Mouse (Mus musculus): ENCODE measurements around the gene Isg20l2. TPM values are rescaled to one million over a fixed set of nuclear protein-coding genes. Genes with fewer than 3 reads are reported as not detected.

The Isg20l2 gene
- polyA plus RNA-seq, 1 experiment from 2014 or later: 25.0 TPM

DNA sequence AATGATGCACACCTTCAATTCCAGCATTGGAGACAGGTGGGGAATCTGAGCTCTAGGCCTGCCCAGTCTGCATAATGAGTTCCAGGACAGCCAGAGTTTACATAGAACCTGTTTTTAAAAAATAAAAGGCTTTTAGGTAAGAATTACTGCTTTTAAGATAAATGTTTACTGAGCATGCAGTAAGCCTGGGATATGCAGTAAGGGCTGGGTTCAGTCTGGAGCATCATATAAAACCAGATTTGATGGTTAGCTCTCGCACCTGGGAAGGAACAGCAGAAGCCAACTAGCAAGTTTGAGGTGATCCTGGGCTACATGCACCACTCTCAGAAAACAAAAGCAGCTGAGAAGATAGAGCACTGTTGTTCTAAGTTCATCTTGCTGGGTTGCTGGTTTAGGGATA is 11.6 kb upstream of the Isg20l2 start:
- Histone ChIP-seq H3K9me3 (replicated peaks; ENCODE audit: control insufficient read depth, low read length) (no peaks in the 10 kb centered on the region), H3K27ac (ENCODE audit: low read depth, low read length) (no peak overlapping the region), H3K4me2 (peak overlapping the region; percentile 81), H3K4me3 (ENCODE audit: low read depth, low read length) (no peak overlapping the region), H3K36me3 (ENCODE audit: control insufficient read depth, insufficient read depth, low read length) (peaks cover 37% of the 10 kb centered on the region), H3K9ac (ENCODE audit: low read depth, low read length) (no peak overlapping the region), H3K4me1 (ENCODE audit: control insufficient read depth, insufficient read depth, low read length) (no peaks in the 10 kb centered on the region), H3K27me3 (ENCODE audit: control insufficient read depth, insufficient read depth, low read length) (no peaks in the 10 kb centered on the region)
- WGBS (ENCODE audit: insufficient replicate concordance): 89% methylated on average over 1 of the region's 1 CpGs
- ATAC-seq (replicated peaks; ENCODE audit: insufficient number of reproducible peaks, low FRiP score, low TSS enrichment): no peak

DNA sequence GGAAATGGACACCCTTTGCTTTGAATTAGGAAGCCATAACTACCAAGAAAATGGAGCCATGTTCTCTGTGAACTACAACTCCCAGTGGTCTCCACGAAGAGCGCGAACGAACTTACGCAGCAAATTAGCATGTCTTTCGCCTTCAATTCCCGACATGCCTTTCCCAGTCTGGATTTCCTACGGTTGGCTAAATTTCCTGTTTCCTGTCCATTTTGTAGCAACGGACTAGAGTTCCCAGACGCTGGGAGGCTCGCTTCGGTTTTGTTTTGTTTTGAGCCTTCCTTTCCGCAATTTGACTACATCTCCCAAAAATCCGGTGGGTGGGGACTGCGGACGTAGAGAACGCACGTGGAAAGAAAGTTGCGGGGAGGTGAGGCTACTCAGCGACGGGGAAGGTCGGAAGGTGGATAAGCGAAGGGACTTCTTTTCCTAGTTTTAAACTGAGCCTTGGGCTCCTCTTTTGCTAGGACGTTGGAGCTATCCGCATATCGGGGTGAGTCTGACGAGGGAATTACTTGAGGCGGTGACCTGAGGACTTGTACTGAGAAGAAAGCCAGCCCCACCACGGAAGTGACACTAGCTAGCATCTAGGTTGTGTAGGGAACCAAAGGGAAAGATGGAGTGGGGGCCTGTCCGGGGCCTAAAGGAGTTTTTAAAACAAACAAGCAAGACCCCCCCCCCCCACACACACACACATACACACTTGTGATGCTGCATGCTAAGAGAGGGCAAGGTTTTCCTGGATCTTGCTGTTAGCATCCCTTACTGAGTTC is 10.6 kb upstream of the Isg20l2 start, which contains the start of gene Mrpl24:
TSS of gene Mrpl24 (plus strand) at position 171 of the 773 bp plus-strand sequence.
- Histone ChIP-seq H3K4me1 (ENCODE audit: control insufficient read depth, insufficient read depth, low read length) (no peaks in the 10 kb centered on the region), H3K4me3 (ENCODE audit: low read depth, low read length) (peak within 1 kb of the TSS; percentile 69), H3K27ac (ENCODE audit: low read depth, low read length) (peak within 1 kb of the TSS; percentile 84), H3K36me3 (ENCODE audit: control insufficient read depth, insufficient read depth, low read length) (peaks cover 38% of the 10 kb centered on the region), H3K27me3 (ENCODE audit: control insufficient read depth, insufficient read depth, low read length) (no peaks in the 10 kb centered on the region), H3K4me2 (peak within 1 kb of the TSS; percentile 81), H3K9ac (ENCODE audit: low read depth, low read length) (peak within 1 kb of the TSS; percentile 89), H3K9me3 (replicated peaks; ENCODE audit: control insufficient read depth, low read length) (no peaks in the 10 kb centered on the region)
- under 1% methylated on average over 30 of the region's 30 CpGs for WGBS (ENCODE audit: insufficient replicate concordance)
- peak; percentile 71 for ATAC-seq (replicated peaks; ENCODE audit: insufficient number of reproducible peaks, low FRiP score, low TSS enrichment)

DNA sequence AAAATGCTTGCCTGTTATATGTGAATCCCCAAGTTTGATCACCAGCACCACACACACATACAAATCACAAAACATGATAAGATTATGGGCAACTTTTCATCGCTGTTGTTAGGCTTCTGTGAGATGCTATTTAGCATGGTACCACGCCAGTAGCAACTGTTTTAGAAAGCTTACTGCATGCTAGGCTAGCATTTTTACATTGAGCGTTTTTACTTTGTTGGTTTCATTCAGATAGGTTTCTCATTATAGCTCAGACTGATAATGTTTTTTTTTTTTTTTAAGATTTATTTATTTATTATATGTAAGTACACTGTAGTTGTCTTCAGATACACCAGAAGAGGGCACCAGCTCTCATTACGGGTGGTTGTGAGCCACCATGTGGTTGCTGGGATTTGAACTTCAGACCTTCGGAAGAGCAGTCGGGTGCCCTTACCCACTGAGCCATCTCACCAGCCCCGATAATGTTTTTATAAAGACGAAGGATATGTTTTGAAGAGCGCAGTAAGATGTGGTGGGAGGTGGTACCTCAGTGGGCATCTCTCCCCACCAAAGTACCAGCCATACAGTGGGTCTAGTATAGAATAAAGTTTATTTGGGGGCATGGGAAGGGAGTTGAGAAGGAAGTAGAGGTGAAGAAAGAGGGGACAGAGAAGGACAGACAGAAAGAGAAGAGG is 9.7 kb upstream of the Isg20l2 start:
- Histone ChIP-seq H3K27me3 (ENCODE audit: control insufficient read depth, insufficient read depth, low read length) (no peaks in the 10 kb centered on the region), H3K4me1 (ENCODE audit: control insufficient read depth, insufficient read depth, low read length) (no peaks in the 10 kb centered on the region), H3K9ac (ENCODE audit: low read depth, low read length) (no peak overlapping the region; the same call in 1 of the 2 replicates), H3K27ac (ENCODE audit: low read depth, low read length) (no peak overlapping the region), H3K4me3 (ENCODE audit: low read depth, low read length) (peak overlapping the region; percentile 69), H3K4me2 (peak overlapping the region; percentile 81), H3K9me3 (replicated peaks; ENCODE audit: control insufficient read depth, low read length) (no peaks in the 10 kb centered on the region), H3K36me3 (ENCODE audit: control insufficient read depth, insufficient read depth, low read length) (peaks cover 33% of the 10 kb centered on the region)
- 58% methylated on average over 9 of the region's 9 CpGs for WGBS (ENCODE audit: insufficient replicate concordance)
- ATAC-seq (replicated peaks; ENCODE audit: insufficient number of reproducible peaks, low FRiP score, low TSS enrichment): no peak

DNA sequence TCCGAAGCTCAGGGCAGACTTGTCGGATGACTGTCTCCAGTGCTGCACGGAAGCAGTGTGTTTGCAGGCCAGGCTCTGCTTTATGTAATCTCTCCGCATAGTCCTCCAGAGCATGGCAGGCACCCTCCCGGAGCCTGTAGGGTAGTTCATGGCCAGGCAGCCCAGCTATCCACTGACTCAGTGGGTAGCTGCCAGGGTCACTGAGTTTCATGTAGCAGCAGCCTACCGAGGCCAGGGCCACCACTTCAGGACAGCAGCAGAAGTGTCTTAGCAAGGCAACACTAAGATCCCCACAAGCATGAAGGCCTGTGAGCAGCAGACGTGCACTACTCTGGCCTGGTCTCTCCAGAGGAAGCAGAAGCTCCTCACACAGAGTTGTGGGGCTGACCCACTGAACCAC is 5.1 kb upstream of the Isg20l2 start:
- no peak overlapping the region for H3K4me2 ChIP-seq
- 79% methylated on average over 7 of the region's 7 CpGs for WGBS (ENCODE audit: insufficient replicate concordance)
- no peak for ATAC-seq (replicated peaks; ENCODE audit: insufficient number of reproducible peaks, low FRiP score, low TSS enrichment)
- no peak overlapping the region for H3K9ac ChIP-seq (ENCODE audit: low read depth, low read length)
- peaks cover 6% of the 10 kb centered on the region; the same call in 1 of the 2 replicates for H3K4me1 ChIP-seq (ENCODE audit: control insufficient read depth, insufficient read depth, low read length)
- H3K4me3 ChIP-seq (ENCODE audit: low read depth, low read length): no peak overlapping the region
- no peak overlapping the region for H3K27ac ChIP-seq (ENCODE audit: low read depth, low read length)
- no peaks in the 10 kb centered on the region for H3K9me3 ChIP-seq (replicated peaks; ENCODE audit: control insufficient read depth, low read length)
- H3K27me3 ChIP-seq (ENCODE audit: control insufficient read depth, insufficient read depth, low read length): no peaks in the 10 kb centered on the region
- peaks cover 39% of the 10 kb centered on the region for H3K36me3 ChIP-seq (ENCODE audit: control insufficient read depth, insufficient read depth, low read length)

GRCm38 (mm10) chr3:87927452-87927851 is 2.7 kb upstream of the Isg20l2 start:
- no peaks in the 10 kb centered on the region for H3K9me3 ChIP-seq (replicated peaks; ENCODE audit: control insufficient read depth, low read length)
- H3K9ac ChIP-seq (ENCODE audit: low read depth, low read length): no peak overlapping the region
- peaks cover 13% of the 10 kb centered on the region for H3K4me1 ChIP-seq (ENCODE audit: control insufficient read depth, insufficient read depth, low read length)
- WGBS (ENCODE audit: insufficient replicate concordance): 85% methylated on average over 5 of the region's 5 CpGs
- no peak overlapping the region for H3K4me2 ChIP-seq
- H3K27me3 ChIP-seq (ENCODE audit: control insufficient read depth, insufficient read depth, low read length): no peaks in the 10 kb centered on the region
- ATAC-seq (replicated peaks; ENCODE audit: insufficient number of reproducible peaks, low FRiP score, low TSS enrichment): no peak
- peaks cover 37% of the 10 kb centered on the region for H3K36me3 ChIP-seq (ENCODE audit: control insufficient read depth, insufficient read depth, low read length)
- no peak overlapping the region for H3K4me3 ChIP-seq (ENCODE audit: low read depth, low read length)
- H3K27ac ChIP-seq (ENCODE audit: low read depth, low read length): no peak overlapping the region

DNA sequence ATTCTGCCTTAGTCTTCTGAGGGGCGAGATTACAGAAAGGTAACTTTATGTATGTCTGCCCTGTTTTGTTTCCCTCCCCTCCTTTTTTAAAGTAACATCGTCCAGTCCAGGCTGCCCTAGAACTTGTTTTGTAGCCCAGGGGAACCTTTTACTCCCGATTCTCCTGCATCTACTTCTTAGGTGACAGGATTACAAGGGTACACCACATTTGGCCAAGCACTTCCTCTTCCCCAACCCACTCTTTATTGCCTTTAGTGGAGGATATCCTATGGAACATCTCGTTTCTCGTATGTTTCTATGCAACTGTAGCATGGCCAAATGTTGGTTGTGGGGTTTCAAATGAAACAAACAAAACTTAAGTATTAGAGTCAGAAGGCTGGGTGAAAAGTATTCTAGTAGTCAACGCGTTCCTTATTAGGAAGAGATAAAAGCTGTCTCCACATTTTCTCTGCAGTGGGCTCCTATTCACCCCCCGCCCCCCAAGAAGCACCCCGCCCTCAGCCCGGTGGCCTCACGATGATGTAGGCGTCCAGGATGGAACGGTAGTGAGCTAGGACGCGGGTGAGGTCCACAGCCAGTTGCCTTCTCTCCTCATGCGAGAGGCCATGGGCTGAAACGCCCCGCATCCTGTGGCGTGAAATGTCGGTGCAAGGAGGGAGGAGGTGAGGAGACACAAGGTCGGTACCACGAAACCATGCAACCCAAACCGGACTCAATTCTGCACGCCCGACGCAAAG is 605 bp upstream of the Isg20l2 start:
- peak; percentile 23 for ATAC-seq (replicated peaks; ENCODE audit: insufficient number of reproducible peaks, low FRiP score, low TSS enrichment)

DNA sequence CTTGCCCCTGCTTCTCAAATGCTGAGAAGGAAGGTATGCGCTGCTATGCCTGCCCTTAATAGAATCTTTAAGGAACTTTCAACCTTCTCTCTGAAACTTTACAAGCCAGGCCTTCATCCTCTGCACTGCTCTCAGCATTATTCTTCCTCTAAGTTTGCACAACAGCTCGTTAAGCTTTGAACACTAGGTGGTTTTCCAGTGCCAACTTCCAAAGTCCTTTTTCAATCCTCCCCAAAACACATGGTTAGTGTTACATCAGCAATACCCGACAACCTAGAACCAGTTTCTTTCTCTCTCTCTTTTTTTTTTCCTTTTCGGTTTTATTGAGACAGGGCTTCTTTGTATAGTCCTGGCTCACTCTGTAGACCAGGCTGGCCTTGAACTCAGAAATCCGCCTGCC is 3.9 kb downstream of the Isg20l2 start:
- no peak for ATAC-seq (replicated peaks; ENCODE audit: insufficient number of reproducible peaks, low FRiP score, low TSS enrichment)
- H3K27me3 ChIP-seq (ENCODE audit: control insufficient read depth, insufficient read depth, low read length): no peaks in the 10 kb centered on the region
- no peak overlapping the region for H3K4me3 ChIP-seq (ENCODE audit: low read depth, low read length)
- peaks cover 12% of the 10 kb centered on the region for H3K4me1 ChIP-seq (ENCODE audit: control insufficient read depth, insufficient read depth, low read length)
- H3K4me2 ChIP-seq: no peak overlapping the region
- no peak overlapping the region for H3K9ac ChIP-seq (ENCODE audit: low read depth, low read length)
- WGBS (ENCODE audit: insufficient replicate concordance): 88% methylated on average over 5 of the region's 5 CpGs
- peaks cover 18% of the 10 kb centered on the region for H3K36me3 ChIP-seq (ENCODE audit: control insufficient read depth, insufficient read depth, low read length)
- H3K9me3 ChIP-seq (replicated peaks; ENCODE audit: control insufficient read depth, low read length): no peaks in the 10 kb centered on the region
- H3K27ac ChIP-seq (ENCODE audit: low read depth, low read length): no peak overlapping the region

More for the DNA sequence above, 605 bp upstream of the Isg20l2 start:
- peaks cover 13% of the 10 kb centered on the region for H3K4me1 ChIP-seq (ENCODE audit: control insufficient read depth, insufficient read depth, low read length)
- H3K36me3 ChIP-seq (ENCODE audit: control insufficient read depth, insufficient read depth, low read length): peaks cover 30% of the 10 kb centered on the region
- WGBS (ENCODE audit: insufficient replicate concordance): 7% methylated on average over 26 of the region's 26 CpGs
- H3K27ac ChIP-seq (ENCODE audit: low read depth, low read length): peak overlapping the region; percentile 76
- H3K4me2 ChIP-seq: peak overlapping the region; percentile 87
- no peaks in the 10 kb centered on the region for H3K27me3 ChIP-seq (ENCODE audit: control insufficient read depth, insufficient read depth, low read length)
- peak overlapping the region; percentile 97 for H3K9ac ChIP-seq (ENCODE audit: low read depth, low read length)
- no peaks in the 10 kb centered on the region for H3K9me3 ChIP-seq (replicated peaks; ENCODE audit: control insufficient read depth, low read length)
- peak overlapping the region; percentile 70 for H3K4me3 ChIP-seq (ENCODE audit: low read depth, low read length)

GRCm38 (mm10) chr3:87934501-87934900 is 4.4 kb downstream of the Isg20l2 start:
- Histone ChIP-seq H3K9me3 (replicated peaks; ENCODE audit: control insufficient read depth, low read length) (no peaks in the 10 kb centered on the region), H3K27ac (ENCODE audit: low read depth, low read length) (no peak overlapping the region), H3K9ac (ENCODE audit: low read depth, low read length) (no peak overlapping the region), H3K4me1 (ENCODE audit: control insufficient read depth, insufficient read depth, low read length) (peaks cover 7% of the 10 kb centered on the region), H3K36me3 (ENCODE audit: control insufficient read depth, insufficient read depth, low read length) (peaks cover 22% of the 10 kb centered on the region), H3K4me2 (no peak overlapping the region), H3K27me3 (ENCODE audit: control insufficient read depth, insufficient read depth, low read length) (no peaks in the 10 kb centered on the region), H3K4me3 (ENCODE audit: low read depth, low read length) (no peak overlapping the region)
- ATAC-seq (replicated peaks; ENCODE audit: insufficient number of reproducible peaks, low FRiP score, low TSS enrichment): no peak
- 68% methylated on average over 4 of the region's 4 CpGs for WGBS (ENCODE audit: insufficient replicate concordance)

Measured in heart, embryonic 11.5 days (tissue).